In genomic region chr4:111327760-111328373, GRCm38 (mm10) we compare ENCODE assay signal across 8 mouse cellular contexts.
A peak's percentile ranks its signal among the peaks of the same experiment; 100 is the strongest.
DNase-seq lines count a peak whose midpoint lies in the region; ATAC-seq lines count a peak whose summit lies in the region.

No protein-coding gene starts in this region.

- DNase-seq in CD4-positive, CD25-positive, alpha-beta regulatory T cell, adult 2 months (ENCODE audit: low read depth, low spot score): peak; percentile 39
- DNase-seq in left cerebral cortex, adult 11 months (ENCODE audit: low spot score): peak; percentile 58
- DNase-seq in left cerebral cortex, adult 8-10 months (ENCODE audit: low spot score in 2 of 2): no peak
- peak; percentile 43 for DNase-seq in R1 (ENCODE audit: low read depth, low spot score)
- peak; percentile 45 for DNase-seq in mesoderm, embryonic 11.5 days (ENCODE audit: low read depth, low spot score)
- no peak for DNase-seq in frontal cortex, postnatal 25 days (ENCODE audit: low spot score in 2 of 2)

- H3K4me3 ChIP-seq in hindbrain, embryonic 13.5 days: no peak overlapping the region

- peak overlapping the region; percentile 26; the same call in 1 of the 2 replicates for H3K4me2 ChIP-seq in hindbrain, embryonic 13.5 days

- no peaks in the 10 kb centered on the region for H3K9me3 ChIP-seq in hindbrain, embryonic 13.5 days

- no peaks in the 10 kb centered on the region for H3K27me3 ChIP-seq in hindbrain, embryonic 13.5 days

- H3K4me1 ChIP-seq in hindbrain, embryonic 13.5 days (replicated peaks): no peaks in the 10 kb centered on the region

- ATAC-seq in CD4-positive, CD25-positive, alpha-beta regulatory T cell, adult 4 months: no peak
- ATAC-seq in hindbrain, embryonic 13.5 days (ENCODE audit: low FRiP score): peak; percentile 52; the same call in 1 of the 2 replicates

- no peak overlapping the region for H3K27ac ChIP-seq in hindbrain, embryonic 13.5 days

- WGBS in hindbrain, embryonic 13.5 days: 61% methylated on average over 11 of the region's 11 CpGs

- no peak overlapping the region for H3K9ac ChIP-seq in hindbrain, embryonic 13.5 days

- no peaks in the 10 kb centered on the region for H3K36me3 ChIP-seq in hindbrain, embryonic 13.5 days

Comparison
In these comparisons a context has a peak if more than half of its experiments do, and no peak if none do; other contexts are left out.
1. DNase-seq: peak in CD4-positive, CD25-positive, alpha-beta regulatory T cell, adult 2 months (single experiment), left cerebral cortex, adult 11 months (single experiment), R1 (single experiment) and mesoderm, embryonic 11.5 days (single experiment); none in left cerebral cortex, adult 8-10 months (0 of 2) and frontal cortex, postnatal 25 days (0 of 2).